In the genomic region with DNA sequence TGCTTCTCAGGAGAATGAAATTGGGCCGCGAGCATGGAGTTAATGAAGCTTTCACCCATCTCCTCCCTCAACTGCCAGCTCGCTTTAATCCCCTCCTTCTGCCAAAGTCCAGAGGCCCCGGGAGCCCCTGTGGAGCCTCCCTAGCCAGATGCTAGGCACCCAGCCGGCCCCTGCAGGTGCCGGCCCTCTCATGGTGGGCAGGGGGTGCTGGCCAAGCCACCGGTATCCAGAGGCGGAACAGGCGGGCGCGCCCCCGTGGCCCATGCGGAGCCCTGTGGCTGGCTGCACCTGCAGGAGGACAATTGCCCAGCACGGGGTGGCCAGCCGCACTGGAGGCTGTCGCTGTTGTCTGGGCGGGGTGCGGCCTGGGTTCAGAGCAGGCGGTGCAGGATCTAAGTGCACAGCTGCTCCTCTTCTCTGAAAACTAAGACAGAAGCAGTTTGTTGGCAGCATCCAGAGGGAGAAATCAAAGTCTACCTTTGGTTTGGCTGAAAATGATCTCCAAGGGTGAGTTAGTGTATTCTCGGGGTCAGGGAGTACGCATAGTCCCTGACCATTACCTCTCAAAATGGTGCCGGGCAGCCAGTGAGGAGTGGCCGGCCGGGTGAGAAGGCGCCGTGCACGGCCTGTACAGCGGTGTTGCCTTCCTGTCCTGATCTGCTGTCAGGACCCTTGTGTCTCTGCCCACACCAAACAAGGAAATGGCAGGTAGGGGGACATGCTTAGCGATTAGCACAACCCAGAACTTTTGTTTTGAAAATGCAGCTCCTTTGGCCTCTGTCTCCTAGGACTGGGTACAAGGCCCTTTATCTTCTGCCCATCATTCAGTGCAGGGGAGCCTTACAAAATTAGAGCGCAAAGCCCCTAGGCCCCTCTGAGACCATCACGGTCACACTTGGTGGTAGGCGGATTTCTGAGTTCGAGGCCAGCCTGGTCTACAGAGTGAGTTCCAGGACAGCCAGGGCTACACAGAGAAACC, we compare ENCODE assay signal across 8 mouse cellular contexts.
DNase-seq lines count a peak whose midpoint lies in the region; ATAC-seq and TF ChIP-seq lines count a peak whose summit lies in the region.

No protein-coding gene starts in this region.

- H3K4me2 ChIP-seq in lung, embryonic 15.5 days, result peak overlapping the region; percentile 33; the same call in 1 of the 2 replicates
- H3K4me2 ChIP-seq in limb, embryonic 12.5 days, result peak overlapping the region; percentile 36

- H3K27me3 ChIP-seq in lung, embryonic 15.5 days, result no peaks in the 10 kb centered on the region
- H3K27me3 ChIP-seq in hindbrain, embryonic 10.5 days (ENCODE audit: insufficient read depth, poor library complexity, severe bottlenecking), result no peaks in the 10 kb centered on the region
- peaks cover 13% of the 10 kb centered on the region; the same call in 1 of the 2 replicates for H3K27me3 ChIP-seq in limb, embryonic 12.5 days
- H3K27me3 ChIP-seq in small intestine, adult 2 months (ENCODE audit: control insufficient read depth, insufficient read depth, low read length), result no peaks in the 10 kb centered on the region

- H3K27ac ChIP-seq in lung, embryonic 15.5 days, result no peak overlapping the region
- H3K27ac ChIP-seq in hindbrain, embryonic 10.5 days, result peak overlapping the region; percentile 96
- H3K27ac ChIP-seq in limb, embryonic 12.5 days, result no peak overlapping the region
- peak overlapping the region; percentile 71 for H3K27ac ChIP-seq in small intestine, adult 2 months (ENCODE audit: insufficient read depth, low read depth, low read length)

- TF ChIP-seq POLR2A in small intestine, adult 2 months (IDR thresholded peaks at IDR 0.05; ENCODE audit: low read depth, low read length), result no peak; the same call in 1 of the 2 replicates

- no peak for DNase-seq in lung, postnatal 4 days
- peak; percentile 72 for DNase-seq in hindbrain, embryonic 10.5 days (ENCODE audit: low spot score)
- DNase-seq in right cerebral cortex, postnatal 14 days, result no peak
- no peak for DNase-seq in layer of hippocampus, adult 11-12 months (ENCODE audit: low spot score)
- no peak for DNase-seq in lung, postnatal 14 days

- H3K36me3 ChIP-seq in lung, embryonic 15.5 days, result no peaks in the 10 kb centered on the region
- H3K36me3 ChIP-seq in hindbrain, embryonic 10.5 days, result no peaks in the 10 kb centered on the region
- no peaks in the 10 kb centered on the region for H3K36me3 ChIP-seq in limb, embryonic 12.5 days
- no peaks in the 10 kb centered on the region for H3K36me3 ChIP-seq in small intestine, adult 2 months (ENCODE audit: control insufficient read depth, insufficient read depth, low read length)

- H3K4me1 ChIP-seq in lung, embryonic 15.5 days, result peaks cover 19% of the 10 kb centered on the region
- H3K4me1 ChIP-seq in hindbrain, embryonic 10.5 days (replicated peaks), result peaks cover 85% of the 10 kb centered on the region
- peaks cover 44% of the 10 kb centered on the region for H3K4me1 ChIP-seq in limb, embryonic 12.5 days (replicated peaks)
- H3K4me1 ChIP-seq in small intestine, adult 2 months (ENCODE audit: control insufficient read depth, insufficient read depth, insufficient read length, low read length), result peaks cover 12% of the 10 kb centered on the region; the same call in 1 of the 2 replicates

- no peak for TF ChIP-seq CTCF in small intestine, adult 2 months (IDR thresholded peaks at IDR 0.05; ENCODE audit: extremely low read depth, insufficient read length, insufficient replicate concordance, low read depth, low read length)

- 66% methylated on average over 33 of the region's 33 CpGs for WGBS in lung, embryonic 15.5 days
- WGBS in hindbrain, embryonic 10.5 days, result 21% methylated on average over 33 of the region's 33 CpGs
- 41% methylated on average over 33 of the region's 33 CpGs for WGBS in limb, embryonic 12.5 days
- 34% methylated on average over 33 of the region's 33 CpGs for WGBS in small intestine, adult 2 months

- H3K4me3 ChIP-seq in lung, embryonic 15.5 days, result no peak overlapping the region
- peak overlapping the region; percentile 46 for H3K4me3 ChIP-seq in hindbrain, embryonic 10.5 days
- no peak overlapping the region for H3K4me3 ChIP-seq in limb, embryonic 12.5 days (replicated peaks)
- H3K4me3 ChIP-seq in small intestine, adult 2 months (ENCODE audit: low read depth, low read length), result peak overlapping the region; percentile 72

- H3K9me3 ChIP-seq in lung, embryonic 15.5 days, result no peaks in the 10 kb centered on the region
- H3K9me3 ChIP-seq in hindbrain, embryonic 10.5 days, result no peaks in the 10 kb centered on the region
- no peaks in the 10 kb centered on the region for H3K9me3 ChIP-seq in limb, embryonic 12.5 days

- no peak for ATAC-seq in lung, embryonic 15.5 days (ENCODE audit: borderline replicate concordance, extremely low read depth, low FRiP score, low TSS enrichment)
- no peak for ATAC-seq in limb, embryonic 12.5 days (ENCODE audit: insufficient number of reproducible peaks, insufficient read depth, low FRiP score, low TSS enrichment, low read depth)

- H3K9ac ChIP-seq in lung, embryonic 15.5 days, result no peak overlapping the region
- H3K9ac ChIP-seq in limb, embryonic 12.5 days (replicated peaks), result no peak overlapping the region

Comparison
In these comparisons a context has a peak if more than half of its experiments do, and no peak if none do; other contexts are left out.
1. H3K27ac ChIP-seq: peak in hindbrain, embryonic 10.5 days (single experiment) and small intestine, adult 2 months (single experiment); none in lung, embryonic 15.5 days (single experiment) and limb, embryonic 12.5 days (single experiment).
2. H3K4me3 ChIP-seq: peak in hindbrain, embryonic 10.5 days (single experiment) and small intestine, adult 2 months (single experiment); none in lung, embryonic 15.5 days (single experiment) and limb, embryonic 12.5 days (single experiment).